Mouse (Mus musculus) adipose tissue, adult 10 weeks (tissue): Measurements from ENCODE around the gene Gzmg. TPM values are rescaled to one million over a fixed set of nuclear protein-coding genes. Genes with fewer than 3 reads are reported as not detected.

Experiments
- polyA plus RNA-seq: library from polyadenylated mRNA; stranded (reverse); fragments of 350-450 nt; fragmentation: Illumina TruSeq; extraction: RNeasy Lipid Tissue Mini Kit (QIAGEN cat#74804); gene quantifications from one replicate; pipeline ENCODE4 v1.2.3, GENCODE M21; 2014; ENCODE audit warnings: low read depth, low replicate concordance

Gzmg gene
- not detected for polyA plus RNA-seq

DNA sequence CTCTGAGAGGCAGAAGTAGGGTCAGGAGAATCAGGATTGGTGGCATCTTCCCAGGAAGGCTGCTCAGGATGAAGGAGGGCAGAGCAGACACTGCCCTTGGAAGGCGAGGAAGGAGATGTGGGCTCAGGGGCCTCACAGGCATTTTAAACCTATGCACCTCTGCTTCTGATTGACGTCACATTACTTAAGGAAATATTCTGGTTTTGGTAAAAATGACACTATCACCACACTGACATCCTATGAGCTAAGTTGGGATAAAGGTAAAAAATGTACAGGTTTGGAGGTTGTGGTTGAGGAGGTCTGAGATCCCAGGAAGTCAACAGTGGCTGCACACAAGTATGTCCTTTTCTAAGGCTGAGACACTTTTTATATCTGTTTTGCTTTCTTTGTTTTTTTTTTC lies at the start of gene Gzmg:
Gzmg (minus strand) TSS at position 101 of the 400 bp plus-strand sequence.

DNA sequence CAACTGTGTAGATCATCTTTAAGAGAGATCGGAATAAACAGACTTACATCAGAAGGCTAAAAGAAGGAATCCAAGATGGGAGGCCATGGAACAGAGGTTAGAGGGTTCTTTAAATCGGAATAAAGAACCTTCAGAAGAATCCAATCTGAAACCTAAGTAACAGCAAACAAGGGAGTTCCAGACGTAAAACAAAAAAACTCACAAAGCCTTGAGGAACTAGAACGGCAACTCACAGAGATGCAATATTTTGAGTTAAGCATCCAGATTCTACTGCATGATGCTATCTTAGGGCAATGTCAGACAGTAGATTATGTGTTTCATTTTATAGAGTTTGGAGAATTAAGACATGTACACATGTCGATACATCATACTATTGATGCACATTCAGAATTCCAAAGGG lies 15.1 kb upstream of the Gzmg start, which contains the start of gene Gzmn:
Gzmn (minus strand) TSS at position 101 of the 400 bp plus-strand sequence.

DNA sequence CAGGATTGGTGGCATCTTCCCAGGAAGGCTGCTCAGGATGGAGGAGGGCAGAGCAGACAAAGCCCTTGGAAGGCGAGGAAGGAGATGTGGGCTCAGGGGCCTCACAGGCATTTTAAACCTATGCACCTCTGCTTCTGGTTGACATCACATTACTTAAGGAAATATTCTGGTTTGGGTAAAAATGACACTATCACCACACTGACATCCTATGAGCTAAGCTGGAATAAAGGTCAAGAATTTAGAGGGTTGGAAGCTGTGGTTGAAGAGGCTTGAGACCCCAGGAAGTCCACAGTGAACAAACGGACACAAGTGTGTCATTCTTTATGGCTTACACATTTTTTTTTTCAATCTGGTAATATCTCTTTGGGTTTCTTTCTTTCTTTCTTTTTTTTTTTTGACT lies 26.9 kb downstream of the Gzmg start, which contains the start of gene Gzmd:
Gzmd (minus strand) TSS at position 101 of the 400 bp plus-strand sequence.

DNA sequence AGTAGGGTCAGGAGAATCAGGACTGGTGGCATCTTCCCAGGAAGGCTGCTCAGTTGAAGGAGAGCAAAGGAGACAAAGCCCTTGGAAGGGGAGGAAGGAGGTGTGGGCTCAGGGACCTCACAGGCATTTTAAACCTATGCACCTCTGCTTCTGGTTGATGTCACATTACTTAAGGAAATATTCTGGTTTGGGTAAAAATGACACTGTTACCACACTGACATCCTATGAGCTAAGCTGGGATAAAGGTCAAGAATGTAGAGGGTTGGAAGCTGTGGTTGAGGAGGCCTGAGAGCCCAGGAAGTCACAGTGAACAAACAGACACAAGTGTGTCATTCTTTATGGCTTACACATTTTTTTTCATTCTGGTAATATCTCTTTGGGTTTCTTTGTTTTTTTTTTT lies 38.9 kb downstream of the Gzmg start, which contains the start of gene Gzme:
Gzme (minus strand) TSS at position 101 of the 400 bp plus-strand sequence.

Other genes starting within 250 kb of the Gzmg start
- gene Cma1, start 214.9 kb downstream of the Gzmg start, polyA plus RNA-seq = 7.3 TPM
- gene Cma2, start 208.6 kb downstream of the Gzmg start, polyA plus RNA-seq = not detected
- gene Mcpt1, start 141.6 kb downstream of the Gzmg start, polyA plus RNA-seq = not detected
- not detected for gene Mcpt9, start 129.1 kb downstream of the Gzmg start, polyA plus RNA-seq
- not detected for gene Mcpt2, start 117.5 kb downstream of the Gzmg start, polyA plus RNA-seq
- 7.4 TPM for gene Mcpt4, start 97.3 kb downstream of the Gzmg start, polyA plus RNA-seq
- gene Mcpt8, start 74.3 kb downstream of the Gzmg start, polyA plus RNA-seq = not detected
- not detected for gene Ctsg, start 57.0 kb downstream of the Gzmg start, polyA plus RNA-seq
- gene Gzme, start 39.0 kb downstream of the Gzmg start, polyA plus RNA-seq = not detected
- gene Gzmd, start 27.0 kb downstream of the Gzmg start, polyA plus RNA-seq = not detected
- 0.35 TPM for gene Gzmn, start 15.0 kb upstream of the Gzmg start, polyA plus RNA-seq
- gene Gzmf, start 51.8 kb upstream of the Gzmg start, polyA plus RNA-seq = not detected
- gene Gzmc, start 75.1 kb upstream of the Gzmg start, polyA plus RNA-seq = 0.76 TPM
- gene Gzmb, start 102.7 kb upstream of the Gzmg start, polyA plus RNA-seq = 1.4 TPM
- gene Atp12a, start 205.5 kb upstream of the Gzmg start, polyA plus RNA-seq = 0.50 TPM
- gene Rnf17, start 243.0 kb upstream of the Gzmg start, polyA plus RNA-seq = 2.8 TPM